Mouse (Mus musculus) frontal cortex, postnatal 36 days (tissue): ENCODE data around the gene Rtp4.

Experiments used
- DNase-seq, 2 experiments: peaks; one replicate each; pipeline ENCODE4 v3.0.0; 2022; ENCODE audit warnings: low spot score in 2 of 2

The Rtp4 gene

DNA sequence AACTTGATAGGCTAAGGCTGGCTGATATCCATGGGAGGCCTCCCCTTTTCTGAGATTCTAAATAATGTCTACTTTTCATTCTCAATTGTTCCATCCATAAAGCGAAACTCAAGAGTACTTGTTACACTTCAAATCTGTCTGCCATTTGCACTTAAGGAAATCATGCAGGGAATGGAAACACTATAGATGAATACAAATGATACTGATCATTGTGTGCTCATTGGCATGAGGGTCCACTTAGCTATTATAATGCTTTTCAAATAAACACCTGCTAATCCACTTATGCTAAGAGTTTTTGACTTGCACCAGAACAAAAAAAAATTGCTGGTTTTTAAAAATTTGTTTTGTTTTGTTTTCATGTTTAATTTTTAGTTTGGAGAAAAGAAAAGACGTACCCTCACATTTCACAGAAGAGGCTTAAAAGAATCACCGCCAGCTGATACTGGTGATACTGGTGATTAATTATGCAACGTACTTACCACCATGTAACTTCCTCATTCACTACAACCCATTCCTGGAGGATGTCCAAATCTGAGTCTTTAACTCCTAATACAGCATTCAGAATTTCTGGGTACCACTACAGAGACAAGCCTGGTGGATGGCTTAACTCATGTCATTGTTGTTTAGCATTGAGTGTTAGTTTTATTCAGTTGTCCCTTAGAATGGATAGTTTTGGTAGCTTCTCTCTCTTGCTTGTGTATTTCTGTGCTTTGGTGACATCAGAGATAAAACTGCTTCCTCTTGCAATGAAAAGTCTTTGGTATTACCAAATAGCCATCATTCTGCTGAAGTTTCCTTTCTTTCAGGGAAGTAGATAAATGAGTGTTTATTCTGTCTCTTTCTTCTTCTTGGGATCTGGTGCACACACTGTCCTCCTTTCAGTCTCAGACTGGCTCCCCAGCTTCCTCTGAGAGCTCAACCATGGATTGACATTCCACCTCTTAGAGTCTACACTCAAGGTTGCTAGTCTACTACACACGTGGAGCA, 71.3 kb downstream of the Rtp4 start:
- no peak for DNase-seq

DNA sequence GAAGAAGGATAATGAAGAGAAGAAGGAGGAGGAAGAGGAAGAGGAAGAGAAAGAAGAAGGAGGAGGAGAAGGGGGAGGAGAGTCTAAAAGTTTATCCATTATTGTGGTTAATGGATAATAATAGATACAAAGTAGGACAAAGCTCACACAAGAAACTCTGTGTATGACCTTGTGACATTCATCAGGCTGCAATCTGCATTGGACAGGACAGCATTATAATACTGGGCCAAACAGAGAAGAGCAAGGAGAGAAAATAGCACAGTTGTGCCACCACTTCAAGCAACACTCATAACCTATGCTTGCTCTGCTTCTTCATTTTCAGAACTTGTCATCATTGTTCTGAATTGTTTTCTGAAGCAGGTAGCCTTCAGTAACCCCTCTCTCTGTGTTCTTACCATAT, 72.4 kb downstream of the Rtp4 start:
- DNase-seq = no peak

DNA sequence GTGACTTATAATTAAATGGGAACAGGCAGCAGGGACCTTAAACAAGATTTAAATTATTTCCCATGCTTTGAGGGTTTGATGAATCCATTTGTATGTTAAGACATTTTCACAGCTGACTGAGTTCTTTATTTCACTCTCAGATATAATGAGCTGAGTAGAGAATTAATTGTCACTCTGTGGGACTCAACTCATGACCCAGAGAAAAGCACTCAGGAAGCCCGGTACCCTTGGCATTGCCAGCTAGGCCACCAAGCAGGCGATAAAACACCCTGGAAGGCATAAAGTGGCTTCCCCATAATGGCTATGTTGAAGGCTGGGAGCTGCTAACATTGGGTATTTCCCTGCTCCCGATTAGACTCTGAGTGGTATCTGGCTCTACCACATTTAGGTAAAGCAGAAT, 76.6 kb downstream of the Rtp4 start:
- no peak for DNase-seq

DNA sequence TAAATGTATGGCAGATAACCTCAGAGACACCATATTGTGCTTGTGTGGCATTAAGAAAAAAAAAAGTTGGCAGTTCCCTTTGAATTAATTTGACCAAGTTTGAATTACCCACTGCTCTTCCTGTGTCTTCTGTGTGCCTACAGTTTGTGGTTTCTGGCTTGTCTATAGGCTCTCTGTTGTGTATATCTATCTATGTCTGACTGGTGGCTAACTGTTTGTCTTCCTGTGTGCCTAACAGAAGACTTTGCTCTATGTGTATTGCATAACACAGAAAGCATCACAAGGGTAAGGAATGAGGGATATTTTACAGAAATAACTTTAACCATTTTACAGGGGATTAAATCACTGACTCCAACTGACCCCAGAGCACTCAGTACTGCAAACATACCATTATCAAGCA, 77.9 kb downstream of the Rtp4 start:
- no peak for DNase-seq

DNA sequence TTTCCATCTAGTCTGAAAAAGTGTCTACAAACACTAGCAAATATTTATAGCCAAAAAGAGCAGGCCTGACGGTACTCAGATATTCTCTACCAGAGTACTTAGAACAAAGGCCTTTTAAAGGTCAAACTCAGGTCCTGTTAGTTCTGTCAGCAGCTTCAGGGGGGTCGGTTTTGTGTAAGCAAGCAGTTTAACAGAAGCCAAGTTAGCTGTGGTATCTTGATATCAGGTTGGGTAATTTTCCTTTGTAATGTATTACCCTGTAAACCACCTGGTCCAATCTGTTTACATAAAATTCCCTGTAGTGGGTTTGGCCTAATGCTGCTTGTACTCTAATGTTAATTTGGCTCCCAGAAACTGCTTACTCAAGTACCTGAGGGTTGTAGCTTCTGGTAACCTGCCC, 86.1 kb downstream of the Rtp4 start:
- no peak for DNase-seq

DNA sequence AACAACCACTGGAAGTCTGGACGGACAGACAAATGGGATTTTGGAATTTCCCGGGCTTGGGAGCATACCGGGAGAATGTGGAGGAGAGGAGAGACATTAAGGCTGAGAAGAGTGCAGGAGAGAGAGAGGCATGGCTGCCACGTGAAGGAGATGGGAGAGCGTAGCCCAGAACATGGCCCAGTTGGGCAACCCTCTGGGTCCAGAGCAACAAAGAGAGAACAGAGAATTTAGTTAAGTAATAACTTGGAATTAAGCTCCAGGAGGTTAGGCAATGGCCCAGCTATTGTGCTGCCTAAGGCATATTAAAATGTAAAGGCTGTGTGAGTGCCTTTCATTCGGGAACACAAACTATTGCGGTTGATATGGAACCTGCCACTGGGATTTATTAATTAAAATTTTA, 86.6 kb downstream of the Rtp4 start:
- DNase-seq = no peak

DNA sequence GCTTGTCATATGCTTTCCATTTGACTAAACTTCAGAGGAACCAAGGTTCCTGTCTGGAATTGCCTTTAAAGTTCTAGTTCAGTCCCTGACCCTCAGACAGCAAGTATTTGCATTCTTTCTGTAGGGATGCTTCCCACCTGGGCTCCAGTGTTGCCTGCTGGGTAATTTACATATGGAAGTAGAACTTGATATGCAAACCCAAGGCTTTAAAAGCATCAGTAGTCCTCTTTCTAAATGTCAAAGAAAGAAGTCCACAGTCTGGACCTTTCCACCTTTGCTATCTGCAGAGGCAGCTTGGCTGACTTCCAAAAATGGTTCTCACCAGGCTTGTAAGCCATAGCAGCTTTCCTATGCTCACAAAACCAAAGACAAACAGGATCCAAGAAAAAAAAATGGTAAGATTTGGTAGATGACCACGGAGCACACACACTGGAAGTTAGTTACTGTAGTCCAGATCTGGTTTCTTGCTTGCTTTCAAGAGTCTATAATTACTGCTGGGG, 87.9 kb downstream of the Rtp4 start:
- no peak for DNase-seq

DNA sequence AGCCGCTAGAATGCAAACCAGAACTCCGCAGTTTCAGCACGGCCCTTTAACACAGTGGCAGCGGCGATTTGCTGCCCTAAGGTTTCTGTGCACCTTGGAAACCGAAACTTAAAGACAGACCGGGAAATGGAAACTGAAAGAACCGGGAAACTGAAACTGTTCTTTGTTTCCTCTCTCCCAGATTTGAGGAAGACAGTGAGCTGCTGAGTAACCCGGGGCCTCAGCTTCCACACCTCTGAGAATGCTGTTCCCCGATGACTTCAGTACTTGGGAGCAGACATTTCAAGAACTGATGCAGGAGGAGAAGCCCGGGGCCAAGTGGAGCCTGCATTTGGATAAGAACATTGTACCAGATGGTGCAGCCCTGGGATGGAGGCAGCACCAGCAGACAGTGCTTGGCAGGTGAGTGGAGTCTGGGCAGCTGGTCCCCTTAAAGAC, 89.7 kb downstream of the Rtp4 start:
- peak; percentile 17 to 29 for DNase-seq

DNA sequence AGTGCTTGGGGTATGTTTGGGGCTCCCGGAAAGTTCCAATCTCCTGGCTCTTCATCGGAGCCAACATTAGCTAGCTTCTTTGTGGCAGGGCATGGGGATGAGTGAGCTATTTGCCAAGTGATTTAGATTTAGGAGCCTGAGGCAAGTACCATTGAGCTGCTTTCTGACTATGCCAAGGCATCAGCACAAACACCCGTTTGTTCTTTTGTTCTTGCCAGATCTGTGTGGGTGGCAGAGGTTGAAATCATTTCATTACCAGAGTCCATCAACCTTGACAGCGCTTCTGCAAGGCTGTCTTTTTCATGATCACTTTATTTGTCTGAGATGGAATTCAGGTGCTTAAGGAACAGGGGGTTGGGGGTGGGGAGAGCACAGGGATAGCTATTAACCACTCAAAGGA, 104.1 kb downstream of the Rtp4 start:
- no peak for DNase-seq

DNA sequence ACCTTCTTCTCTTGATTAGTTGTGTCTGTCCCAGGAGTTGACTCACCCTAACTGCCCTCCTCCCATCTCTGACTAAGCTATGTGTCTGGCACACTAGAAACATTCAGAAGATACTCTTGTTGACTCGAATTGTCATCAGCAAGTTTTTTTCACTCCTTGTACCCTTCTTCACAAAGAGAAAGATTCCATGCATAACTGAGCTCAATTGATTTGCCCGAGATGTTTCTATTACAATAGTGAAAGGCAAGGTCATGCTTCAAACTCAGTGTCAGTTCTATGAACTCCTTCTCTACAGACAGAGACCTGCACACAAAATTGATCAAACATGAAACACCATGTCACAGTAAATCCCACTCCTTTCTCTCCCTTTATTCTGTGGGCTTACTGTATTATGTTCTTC, 111.4 kb downstream of the Rtp4 start:
- DNase-seq = no peak

DNA sequence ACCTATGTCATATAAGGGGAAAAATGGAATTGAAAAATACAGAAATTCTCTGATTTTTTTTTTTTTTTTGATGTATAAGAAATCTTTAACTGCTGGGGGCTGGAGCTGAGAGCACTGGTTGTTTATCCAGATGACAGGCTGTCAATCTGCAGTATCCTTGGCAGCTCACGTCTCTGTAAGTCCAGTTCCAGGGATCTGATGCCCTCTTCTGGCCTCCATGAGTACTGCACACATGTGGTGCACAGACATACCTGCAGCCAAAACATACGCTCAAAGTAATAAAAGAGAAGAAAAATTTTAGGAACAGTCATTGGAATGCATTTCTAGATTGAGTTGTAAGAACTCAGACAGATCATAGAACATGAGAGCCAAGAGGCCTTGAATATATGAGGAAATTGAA, 112.6 kb downstream of the Rtp4 start:
- no peak for DNase-seq

DNA sequence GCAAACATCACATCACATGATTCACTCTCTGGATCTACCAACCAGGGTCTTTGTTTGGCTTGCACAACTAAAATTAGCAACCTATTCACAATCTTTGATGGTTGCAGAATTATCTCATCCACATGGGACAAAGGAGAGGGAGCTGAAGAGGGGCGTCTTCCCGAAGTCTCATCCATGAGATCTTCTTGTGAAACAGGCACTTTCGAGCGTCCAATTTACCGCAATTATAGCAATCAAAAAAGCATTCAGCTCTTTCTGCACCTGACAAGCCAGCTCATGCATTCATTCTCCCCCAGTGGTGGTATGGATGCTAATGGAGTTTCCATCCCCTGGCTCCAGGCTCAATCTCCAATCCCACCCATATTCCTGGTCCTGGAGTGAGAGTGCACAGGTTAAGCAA, 132.9 kb downstream of the Rtp4 start:
- no peak for DNase-seq

DNA sequence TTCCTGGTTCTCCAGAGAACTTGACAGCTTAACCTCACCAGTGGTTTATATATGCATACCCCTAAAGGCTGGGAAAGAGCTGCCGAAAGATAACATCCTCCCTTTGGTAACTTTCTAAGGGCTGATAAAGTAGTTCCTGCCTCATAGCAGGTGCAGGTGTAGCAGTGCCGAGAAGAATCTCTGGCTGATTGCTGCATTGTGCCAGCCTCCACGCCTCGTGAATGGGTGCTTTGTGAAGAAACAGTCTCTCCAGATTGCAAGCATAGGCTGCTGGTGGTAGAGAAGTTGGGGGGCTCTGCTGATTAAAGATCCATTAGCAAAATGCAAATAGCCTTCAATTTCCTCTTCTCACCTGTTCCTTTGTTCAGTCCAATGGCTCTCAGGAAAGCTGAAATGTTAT, 133.4 kb downstream of the Rtp4 start:
- no peak for DNase-seq

DNA sequence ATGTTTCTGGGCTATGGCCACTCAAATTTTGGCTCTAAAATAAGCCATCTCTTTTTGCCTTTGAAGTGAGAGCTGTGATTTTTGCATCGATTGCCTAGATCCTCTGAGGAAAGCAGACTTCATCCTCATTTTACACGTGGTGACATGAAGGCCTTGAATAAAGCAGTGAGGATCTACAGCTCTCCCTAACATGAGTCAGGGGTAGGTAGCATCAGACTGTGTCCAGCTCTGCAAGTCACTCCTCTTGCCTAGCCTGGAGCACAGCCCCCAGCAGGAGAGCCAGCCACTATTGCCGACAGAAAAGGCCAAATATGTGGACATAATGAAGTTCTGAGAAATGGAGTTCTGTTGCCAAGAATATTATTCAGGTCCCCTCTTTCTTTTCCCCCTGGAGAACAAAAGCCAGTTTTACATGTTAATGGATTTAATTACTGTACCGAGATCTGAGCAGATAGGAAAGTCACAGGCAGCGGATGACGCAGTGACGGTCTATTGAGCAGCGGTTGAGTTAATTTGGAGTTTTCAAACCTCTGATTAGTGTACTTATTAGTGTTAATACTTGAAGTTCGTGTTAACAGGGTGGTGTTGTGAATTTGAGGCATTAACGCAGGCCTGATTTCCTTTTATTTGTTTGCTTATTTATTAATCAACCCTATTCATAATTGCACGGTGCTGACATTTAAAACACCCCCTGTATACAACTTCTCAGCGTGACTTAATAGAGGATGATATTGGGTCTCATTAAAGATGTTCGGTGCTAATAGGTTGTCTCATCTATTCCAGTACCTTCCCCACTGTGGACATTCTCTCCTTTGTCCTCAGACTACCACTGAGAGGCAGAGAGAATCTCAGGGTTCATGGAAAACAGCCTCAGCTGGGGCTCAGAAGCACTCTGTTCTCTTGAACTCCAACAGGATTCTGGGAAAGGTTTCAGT, 139.8 kb downstream of the Rtp4 start:
- DNase-seq = no peak
